Mouse (Mus musculus): ENCODE data around the gene Gm5726.
"Not testable (repeated sequence)": the region's sequence is repeated elsewhere in the genome, so short reads cannot be mapped to it uniquely, and the experiment has no call there.

- TF ChIP-seq MYB, RAD21 (IDR thresholded peaks at IDR 0.05; ENCODE audit: low read depth, low read length): not testable (repeated sequence)
These were observed at the start of gene Gm5726 for GRCm38 (mm10) chr7:20545657-20546056.
